Mouse (Mus musculus): Measurements from ENCODE around the gene Wdfy4.

Gene Wdfy4

DNA sequence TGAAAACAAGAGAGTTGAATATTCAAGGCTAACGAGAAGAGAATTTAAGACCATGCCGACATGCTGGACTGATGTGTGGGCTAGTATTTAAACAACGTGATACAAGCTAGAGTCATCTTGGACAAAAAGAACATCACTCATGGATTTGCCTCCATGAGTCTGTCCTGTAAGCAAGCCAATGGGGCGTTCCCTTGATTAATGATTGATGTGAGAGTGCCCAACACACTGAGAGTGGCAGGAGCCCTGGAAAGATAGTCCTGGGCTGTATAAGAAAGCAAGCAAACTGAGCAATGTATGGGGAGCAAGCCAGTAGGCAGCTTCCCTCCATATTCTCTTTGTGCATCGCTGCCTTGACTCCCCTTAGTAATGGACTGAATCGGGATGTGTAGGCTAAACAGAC lies 106.7 kb downstream of the Wdfy4 start:
- DNase-seq (ENCODE audit: low spot score), result no peak

DNA sequence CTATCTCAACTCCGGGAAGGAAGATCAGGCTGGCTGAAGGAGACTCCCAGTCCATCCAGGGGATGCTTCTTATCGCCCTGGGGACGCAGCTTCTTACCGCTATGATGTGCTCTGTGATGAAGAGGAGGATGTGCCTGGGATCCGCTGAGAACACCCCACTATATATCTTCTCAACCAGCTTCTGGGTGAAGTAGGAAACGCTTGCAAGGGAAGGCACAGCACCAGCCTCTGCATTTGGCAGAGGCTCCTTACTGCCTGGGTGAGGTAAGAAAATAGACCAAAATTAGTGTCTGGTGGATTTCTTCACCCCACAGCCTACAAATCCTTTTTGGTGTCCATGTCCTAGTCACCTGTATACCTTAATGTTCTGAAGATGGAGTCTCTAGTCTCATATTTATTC lies 107.2 kb downstream of the Wdfy4 start:
- no peak for DNase-seq (ENCODE audit: low spot score)

DNA sequence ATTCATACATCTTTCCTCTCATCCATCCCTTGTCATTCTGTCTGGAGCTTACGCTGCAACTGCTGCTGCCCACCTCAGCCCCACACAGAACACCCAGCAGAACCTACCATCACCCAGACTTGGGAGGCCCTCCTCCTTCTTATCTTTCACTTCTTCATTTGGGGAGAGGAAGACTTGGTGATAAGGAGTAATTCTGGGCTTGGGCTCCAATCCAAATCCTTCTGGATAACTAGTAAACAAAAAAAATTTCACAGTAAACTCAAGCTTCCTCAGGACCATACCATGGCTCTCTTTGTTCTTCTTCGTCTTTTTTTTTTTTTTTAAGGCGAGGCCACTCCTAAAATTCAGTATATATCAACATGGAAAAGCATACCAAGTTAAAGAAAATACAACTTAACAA lies 112.0 kb downstream of the Wdfy4 start:
- DNase-seq (ENCODE audit: low spot score), result no peak

DNA sequence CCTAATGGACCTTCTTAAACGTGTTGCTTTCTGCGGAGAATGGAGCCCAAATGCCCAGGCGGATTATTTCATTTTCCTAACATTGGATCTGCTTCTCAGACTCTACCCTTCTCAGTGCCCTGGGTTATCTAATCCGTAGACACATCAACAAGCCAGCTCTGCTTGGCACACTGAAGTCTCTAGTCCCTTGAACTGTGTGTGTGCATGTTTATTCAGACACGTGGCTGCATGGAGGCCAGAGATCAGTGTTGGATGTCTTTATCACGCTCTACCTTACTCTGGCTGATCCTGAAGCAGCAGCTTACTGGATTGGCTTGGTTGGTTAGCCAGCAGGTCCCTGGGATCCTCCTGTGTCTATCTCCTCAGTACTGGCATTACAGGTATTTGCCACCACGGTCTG lies 113.0 kb downstream of the Wdfy4 start:
- no peak for DNase-seq (ENCODE audit: low spot score)

DNA sequence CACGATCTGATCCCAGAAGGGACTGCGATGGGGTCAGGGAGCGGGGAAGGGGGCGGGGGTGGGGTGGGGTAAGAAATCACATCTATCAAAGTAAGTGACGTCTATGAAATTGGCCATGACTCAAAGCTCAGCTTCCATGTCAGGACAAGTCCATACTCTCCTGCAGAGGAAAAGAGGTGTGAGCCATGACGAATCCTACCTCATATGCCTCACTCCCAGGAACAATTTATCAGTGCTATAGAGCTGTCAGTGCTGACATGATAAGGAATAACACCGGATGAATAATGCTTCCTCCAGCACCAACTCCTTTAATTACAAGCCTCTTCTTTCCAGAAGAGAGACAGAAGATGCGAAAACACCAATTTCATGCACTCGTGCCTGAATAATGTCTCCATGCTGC lies 117.6 kb downstream of the Wdfy4 start:
- no peak for DNase-seq (ENCODE audit: low spot score)

DNA sequence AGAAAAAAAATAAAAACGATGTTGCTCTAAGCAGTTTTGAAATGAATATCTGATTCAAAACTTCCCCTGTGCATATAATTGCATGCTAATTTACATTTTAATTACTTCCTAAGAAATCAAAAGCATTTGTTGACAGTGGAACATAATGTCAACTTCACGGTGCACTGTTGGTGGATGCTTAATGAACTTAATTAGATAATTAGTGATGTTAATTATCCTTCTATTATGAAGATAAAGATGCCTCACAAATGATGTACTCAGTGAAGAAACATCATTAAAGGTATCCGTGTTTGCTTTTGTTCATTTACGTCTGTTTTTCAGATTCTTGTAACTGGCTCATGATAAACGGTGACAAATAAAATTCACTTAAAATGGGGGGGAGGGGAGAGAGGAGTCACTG lies 122.3 kb downstream of the Wdfy4 start:
- no peak for DNase-seq (ENCODE audit: low spot score)

DNA sequence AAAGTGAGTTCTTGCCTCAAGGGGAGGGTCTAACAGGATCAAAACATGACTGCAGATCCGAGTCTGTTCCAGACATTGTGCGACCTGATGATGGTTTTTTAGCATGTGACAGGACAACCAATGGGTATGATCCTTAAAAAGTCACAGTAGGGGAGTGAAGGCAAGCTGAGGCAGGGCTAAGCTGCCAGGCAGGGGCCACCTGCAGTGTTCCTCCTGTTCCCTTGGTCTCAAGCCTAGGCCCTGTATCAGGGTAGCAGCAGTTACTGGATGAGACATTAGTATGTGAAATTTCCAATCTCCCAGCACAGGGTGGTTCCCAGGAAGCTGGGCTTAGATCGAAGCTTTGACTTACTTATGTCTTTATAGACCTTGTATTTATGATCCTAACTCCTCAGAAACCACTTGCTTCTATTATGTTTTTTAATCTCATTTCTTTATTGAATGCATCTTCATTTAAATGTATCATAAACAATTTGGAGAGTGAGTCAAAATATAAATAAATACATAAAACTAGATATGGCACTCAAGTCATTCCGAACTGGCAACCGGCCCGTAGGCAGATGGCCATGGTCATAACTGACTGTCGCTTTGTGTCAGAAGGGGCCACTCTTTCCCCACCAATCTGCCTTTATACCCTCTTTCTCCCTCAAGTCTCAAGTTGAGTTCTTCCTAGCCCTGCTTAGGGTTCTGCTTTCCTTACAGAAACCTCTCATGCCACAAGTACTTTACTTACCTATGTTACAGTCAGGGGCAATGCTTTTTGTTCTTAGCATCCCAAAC lies 126.2 kb downstream of the Wdfy4 start:
- DNase-seq (ENCODE audit: low spot score), result no peak

DNA sequence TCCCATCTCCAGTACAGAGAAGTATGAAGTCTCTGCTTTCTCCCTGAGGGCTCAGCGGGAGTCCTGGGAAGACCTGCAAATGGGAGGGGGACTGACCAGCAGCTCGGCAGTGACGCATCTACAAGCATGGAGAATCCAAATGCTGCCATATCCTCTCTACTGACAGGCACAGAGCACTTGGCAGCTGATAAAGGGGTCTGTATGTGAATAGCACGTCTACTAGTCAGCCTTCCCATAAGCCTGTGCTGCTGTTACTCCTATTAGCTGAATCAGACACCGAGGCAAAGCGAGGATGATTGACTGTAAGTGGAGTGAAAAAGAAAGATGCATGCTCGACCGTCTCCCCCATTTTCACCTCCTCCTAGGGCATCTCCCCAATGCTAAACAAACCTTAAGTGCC lies 131.9 kb downstream of the Wdfy4 start:
- DNase-seq (ENCODE audit: low spot score), result no peak

DNA sequence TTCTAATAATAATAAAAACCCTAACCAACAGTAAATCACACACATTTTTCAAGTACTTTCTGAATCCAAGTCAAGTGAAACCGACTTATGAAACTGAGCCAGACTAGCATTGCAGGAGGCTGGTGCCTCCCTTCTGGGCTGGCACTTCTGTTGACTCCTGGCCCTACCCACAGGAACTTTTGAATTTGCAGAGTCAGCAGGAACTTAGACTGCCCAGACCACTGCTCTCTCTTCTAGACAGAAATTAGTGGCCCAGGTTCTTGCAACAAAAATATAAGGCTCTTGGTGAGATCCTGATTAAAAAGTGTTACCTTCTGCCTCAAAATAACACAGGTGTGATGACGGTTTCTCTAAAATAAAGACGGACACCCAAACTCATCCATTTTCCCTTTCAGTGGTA lies 140.1 kb downstream of the Wdfy4 start:
- DNase-seq (ENCODE audit: low spot score), result no peak

DNA sequence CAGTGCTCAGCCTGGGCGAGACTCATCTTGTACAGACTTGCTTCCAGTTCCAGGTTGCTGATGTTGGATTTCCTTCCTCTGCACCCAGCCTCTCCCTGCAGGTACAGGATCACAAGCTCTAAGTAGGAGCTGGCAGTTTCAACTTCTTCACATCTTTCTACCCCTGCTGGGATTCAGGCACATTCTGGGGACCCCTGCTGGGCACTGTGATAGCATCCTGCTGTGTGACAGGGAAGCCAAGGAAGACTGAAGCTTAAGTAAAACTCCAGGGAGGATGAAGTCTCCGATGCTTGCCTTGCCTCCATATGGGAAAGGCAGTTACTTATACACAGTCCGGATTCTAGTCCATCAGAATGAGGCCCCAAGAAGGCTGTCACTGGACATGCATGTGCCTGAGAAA lies 148.5 kb downstream of the Wdfy4 start:
- no peak for DNase-seq (ENCODE audit: low spot score)

DNA sequence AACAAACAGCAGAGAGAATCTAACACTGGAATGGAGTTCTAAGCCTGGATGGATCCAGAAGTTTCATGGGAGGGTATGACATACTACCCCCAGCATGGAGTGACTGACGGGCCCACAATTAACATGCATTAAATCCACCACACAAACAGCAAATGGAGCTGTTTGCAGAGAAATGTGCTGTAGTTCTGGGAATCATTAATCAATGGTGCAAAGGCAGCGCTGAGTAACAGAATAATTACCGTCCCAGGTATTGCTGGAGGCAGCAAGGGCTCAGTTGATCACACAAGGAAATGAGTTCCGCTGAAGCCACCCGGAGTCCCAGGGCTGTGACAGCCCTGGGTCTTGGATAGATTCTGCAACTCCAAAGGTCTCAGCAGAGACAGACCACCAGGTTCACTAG lies 149.9 kb downstream of the Wdfy4 start:
- DNase-seq (ENCODE audit: low spot score), result no peak

DNA sequence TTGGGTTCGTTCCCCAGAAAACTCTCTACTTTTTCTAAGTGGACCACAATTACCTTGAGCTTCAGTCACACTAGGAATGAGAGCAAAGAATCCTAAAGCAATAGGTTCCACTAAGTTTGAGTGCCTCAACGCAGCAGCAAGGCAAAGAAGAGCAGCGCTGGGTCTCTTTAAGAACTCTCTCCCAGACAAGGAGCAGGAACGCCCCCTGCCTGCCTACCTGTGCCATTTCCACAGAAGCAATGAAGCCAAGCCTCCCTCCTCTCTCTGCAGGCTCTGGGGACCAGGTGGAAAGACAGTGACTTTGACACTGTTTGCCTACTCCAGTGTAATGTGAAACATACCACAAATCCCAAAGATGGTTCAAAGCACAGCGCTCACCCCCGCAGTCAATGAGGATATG lies 151.9 kb downstream of the Wdfy4 start:
- DNase-seq (ENCODE audit: low spot score), result no peak

DNA sequence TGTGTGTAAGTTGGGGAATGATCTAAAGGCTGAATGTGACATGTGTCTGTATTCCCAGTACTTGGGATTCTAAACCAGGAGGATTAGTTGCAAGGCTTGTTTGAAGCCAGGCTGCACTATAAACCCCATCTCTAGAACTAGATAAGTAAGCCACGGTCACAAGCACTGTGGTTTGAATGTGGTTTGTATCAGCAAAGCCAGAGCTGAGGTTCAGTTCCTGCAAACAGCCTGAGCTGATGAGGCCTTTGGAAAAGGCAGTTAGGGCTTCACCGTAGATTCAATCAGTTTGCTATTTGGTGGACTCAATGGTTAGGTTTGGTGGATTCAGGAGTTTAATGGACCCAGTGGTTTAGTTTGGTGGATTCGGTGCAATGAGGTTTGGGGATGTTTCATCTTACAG lies 154.5 kb downstream of the Wdfy4 start:
- no peak for DNase-seq (ENCODE audit: low spot score)

DNA sequence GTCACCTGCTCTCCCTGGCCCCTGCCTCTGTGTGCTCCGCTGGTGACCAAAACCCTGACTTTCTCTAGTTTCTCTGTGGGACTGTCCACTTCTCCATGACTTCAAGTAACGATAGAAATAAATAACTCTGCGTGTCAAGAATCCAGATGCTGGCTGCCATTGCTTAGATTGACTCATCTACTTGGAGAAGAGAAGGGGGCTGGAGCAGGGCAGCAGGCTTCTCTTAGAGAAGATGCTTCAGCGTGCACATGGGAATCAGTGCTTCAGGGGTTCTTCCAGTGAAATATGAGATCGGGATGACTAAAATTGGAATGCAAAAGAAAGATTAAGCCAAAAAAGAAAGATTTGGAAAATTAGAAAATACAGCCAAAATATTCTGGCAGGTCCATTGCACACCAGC lies 165.7 kb downstream of the Wdfy4 start:
- DNase-seq (ENCODE audit: low spot score), result no peak

DNA sequence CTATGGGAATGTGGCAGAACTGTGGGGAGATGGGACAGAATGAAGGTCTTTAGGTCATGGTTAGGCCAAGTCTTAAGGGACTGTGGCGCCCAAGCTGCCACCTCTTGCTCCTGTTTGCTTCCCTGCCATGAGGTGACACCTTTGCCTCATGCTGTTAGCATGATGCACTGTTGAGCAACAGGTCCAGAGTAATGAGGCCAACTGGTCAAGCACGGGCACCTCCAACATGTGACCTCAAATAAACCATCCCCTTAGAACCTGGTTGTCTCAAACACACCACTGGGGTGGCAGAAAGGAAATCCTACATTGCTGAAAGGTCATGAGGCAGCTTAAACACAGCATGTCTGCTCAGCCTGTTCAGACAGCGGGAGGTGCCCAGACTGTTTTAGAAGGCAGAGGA lies 166.3 kb downstream of the Wdfy4 start:
- no peak for DNase-seq (ENCODE audit: low spot score)

DNA sequence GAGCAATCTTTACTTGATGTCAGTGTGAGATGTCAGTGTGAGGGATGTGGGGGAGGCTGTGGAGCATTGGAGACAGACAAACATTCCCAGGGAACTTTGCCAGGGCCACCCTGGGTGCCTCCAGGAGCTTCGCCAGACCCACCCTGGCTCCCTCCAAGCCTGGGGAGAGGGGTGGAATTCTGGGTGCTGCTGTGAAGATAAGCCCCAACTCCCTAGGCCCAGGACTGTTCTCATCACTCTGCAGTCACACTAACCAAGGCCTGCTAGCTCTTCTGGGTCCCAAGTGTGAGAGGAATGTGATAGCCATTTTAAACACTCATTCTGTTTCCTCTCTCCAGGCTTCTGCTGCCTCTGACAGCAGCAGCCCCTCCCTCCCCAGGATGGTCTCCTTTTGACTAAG lies 177.7 kb downstream of the Wdfy4 start:
- no peak for DNase-seq (ENCODE audit: low spot score)

DNA sequence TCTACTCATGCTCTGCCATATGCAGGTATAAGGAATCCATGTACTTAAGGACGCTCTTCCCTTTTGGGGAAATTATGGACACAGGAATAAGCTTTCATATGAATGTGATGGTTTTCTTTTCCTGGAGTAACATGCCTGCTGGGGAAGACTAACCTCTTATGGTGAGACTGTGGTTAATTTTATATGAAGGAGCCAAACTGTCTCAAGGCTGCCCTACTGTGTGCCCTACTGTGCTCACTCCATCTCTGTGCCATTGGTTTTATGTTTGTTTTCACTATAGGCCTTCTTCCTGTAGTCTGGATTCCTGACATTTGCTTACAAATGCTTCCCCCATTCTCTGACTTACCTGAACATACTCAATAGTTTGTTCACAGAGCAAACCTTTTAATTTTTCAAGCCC lies 180.2 kb downstream of the Wdfy4 start:
- DNase-seq (ENCODE audit: low spot score), result no peak

DNA sequence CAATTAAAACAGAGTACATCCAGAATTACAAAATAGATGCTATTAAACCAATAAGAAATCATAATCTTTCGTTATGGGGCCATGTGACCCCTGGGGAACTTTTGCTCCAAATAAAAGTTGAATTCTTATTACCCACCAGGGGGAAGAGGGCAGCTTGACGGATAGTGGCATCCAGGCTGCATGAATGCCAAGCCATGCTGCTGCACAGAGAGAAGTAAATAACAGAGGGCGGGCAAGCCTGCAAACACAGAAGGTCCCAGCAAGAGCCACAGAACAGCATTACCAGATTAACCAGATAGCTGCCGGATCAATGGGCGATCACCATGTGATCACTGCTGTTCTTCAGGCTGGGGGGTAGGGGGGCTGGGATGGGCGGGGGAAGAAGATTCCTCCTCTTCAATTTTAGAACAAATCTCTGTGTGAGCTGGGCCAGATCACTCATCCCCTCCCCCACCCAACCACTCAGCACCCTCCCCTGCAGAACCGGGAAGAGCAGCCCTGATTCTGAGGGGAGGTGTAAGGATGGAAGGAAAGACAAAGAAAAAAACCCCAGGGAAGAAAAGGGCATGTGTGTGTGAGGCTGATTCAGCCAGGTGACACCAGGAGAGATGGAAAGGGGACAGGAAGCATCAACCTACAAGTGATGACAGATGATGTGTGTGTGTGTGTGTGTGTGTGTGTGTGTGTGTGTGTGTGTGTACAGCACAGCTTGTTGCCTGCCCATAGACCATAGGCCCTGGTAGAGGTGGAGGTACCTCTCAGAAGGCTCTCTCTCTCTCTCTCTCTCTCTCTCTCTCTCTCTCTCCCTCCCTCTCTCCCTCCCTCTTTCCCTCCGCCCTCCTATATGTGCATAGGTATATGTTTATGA lies 185.0 kb downstream of the Wdfy4 start:
- no peak for DNase-seq (ENCODE audit: low spot score)

DNA sequence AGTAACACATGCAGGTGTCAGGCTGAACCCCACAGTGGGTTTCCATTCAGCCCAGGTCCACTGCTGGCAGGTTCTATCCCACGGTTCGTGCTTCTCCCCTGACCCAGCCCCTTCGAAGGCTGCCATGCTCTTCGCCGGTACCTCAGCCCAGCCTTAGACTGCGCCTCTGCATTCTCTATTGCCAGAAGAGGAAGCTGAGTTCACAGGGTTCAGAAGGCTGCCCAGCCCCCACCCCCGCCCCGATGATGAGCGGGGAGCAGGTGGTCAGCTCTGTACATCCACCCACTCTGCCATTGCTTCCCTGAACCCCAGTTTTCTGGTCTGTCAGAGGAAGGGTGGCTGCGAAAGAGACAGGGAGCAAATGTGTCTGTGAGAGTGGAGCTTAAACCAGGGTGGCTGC lies 185.8 kb downstream of the Wdfy4 start:
- no peak for DNase-seq (ENCODE audit: low spot score)

DNA sequence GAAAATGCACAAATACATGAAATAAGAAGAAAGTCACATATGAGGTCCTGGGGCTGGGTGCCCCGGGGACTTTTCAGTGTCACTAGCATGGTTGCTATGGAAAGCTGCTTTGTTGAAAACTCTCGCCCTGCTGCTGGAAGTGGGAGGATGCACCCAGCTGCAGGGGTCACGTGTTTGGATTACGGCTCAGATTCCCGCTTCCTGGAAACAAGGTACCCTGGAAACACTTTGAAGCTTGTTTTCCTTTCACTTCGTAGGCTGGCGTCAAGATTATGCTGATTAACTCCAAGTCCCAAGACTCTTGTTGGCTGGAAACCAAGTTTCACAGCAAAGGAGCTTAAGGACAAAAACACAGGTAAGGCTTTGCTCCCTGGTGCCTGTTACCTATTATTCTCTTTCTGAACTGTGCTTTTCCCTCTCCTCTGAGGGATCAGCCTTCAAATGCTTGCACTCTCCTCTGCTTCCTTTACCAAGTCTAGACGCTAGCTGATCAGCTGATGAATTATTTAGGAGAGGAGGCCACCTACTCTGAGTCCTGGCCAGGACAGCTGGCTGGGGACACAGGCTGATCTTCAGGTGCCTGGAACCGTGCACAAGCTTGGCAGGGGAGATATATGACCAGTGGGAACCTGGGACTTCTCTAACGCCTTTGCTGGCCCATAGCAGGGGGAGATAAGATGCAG lies 190.2 kb downstream of the Wdfy4 start:
- DNase-seq (ENCODE audit: low spot score), result no peak

DNA sequence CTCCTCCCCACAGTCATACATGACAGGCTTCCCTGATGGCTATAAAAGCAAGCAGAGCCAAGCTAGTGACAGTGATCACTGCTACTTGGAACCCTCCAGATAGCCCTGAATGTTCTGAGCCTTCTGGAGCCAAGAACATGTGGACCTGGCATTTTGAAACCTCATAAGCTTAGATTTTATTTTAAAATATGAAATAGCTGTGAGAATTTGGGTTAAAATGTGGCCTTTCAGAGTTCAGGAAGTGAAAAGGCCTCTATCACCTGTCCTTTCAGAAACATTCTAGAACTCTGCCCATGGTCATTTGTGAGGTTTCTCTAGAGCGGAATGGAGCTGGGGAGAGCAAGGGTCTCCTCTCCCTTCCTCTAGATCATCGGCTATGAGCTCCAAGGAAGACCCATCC lies 194.2 kb downstream of the Wdfy4 start, which contains the start of gene Lrrc18:
Gene Lrrc18 (plus strand): TSS at position 301 of the 400 bp plus-strand sequence.
- DNase-seq (ENCODE audit: low spot score), result no peak

DNA sequence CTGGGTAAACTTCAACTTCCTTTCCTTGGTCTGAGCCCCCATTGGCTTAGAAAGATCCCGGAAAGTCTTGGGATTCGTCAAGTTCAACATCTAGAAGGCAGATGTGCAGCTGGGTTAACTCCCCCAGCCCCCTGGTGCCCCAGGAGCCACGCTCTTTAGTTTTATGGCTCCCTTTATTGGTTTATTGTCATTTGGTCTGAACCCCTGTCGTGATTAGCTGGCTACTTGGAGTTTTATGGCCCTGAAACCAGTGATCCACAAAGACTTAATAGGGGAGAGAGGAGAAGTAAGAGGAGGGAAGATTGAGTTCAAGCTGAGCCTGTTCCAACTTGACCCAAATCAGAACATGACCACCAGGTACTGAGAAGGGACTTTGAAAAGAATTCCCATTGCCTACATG lies 198.6 kb downstream of the Wdfy4 start:
- DNase-seq (ENCODE audit: low spot score), result no peak

DNA sequence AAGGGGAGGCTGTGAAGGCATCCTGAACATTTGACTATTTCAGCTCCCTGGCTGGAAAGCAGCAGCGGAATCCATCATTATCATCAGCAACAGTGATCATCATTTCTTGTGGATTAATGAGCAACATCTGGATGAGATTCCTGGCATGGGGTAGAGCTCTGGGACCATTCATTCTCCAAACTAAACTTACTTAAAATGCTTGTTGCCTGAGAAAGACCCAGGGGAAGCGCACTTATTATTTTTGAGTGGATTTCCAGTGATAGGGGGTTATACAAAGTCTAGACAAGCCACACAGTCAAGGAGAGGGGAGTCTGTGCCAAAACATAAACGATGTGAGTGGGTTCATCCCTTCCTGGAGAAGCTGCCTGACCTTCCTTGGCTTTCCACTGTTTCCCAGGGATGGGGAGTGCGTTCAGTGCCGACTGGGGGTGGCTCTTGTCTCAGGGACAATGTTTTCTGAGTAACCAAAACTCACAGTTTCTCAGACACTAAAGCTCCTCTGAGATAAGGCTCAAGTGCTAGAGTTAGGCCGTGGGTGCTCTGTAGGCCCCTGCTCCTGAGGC lies 201.1 kb downstream of the Wdfy4 start:
- DNase-seq (ENCODE audit: low spot score), result no peak

All from T-cell, adult 2 months (primary cell).